Mouse (Mus musculus) olfactory bulb, adult 2 months (tissue): ENCODE measurements around the gene Elk4. TPM values are rescaled to one million over a fixed set of nuclear protein-coding genes. Genes with fewer than 3 reads are reported as not detected.

Source experiments
- H3K27ac ChIP-seq: fragments of 200-500 bp; 2 replicates; pipeline ENCODE4 v1.5.1; 2012; ENCODE audit warnings: low read depth, low read length; ENCODE audit not compliant: insufficient read depth
- H3K4me1 ChIP-seq: fragments of 200-500 bp; 2 replicates; pipeline ENCODE4 v1.6.1; 2012; ENCODE audit warnings: low read length; ENCODE audit not compliant: control insufficient read depth, insufficient read depth
- H3K4me3 ChIP-seq: fragments of 200-500 bp; 2 replicates; pipeline ENCODE4 v1.5.1; 2012; ENCODE audit warnings: mild to moderate bottlenecking, low read depth, low read length, moderate library complexity; ENCODE audit not compliant: insufficient read depth
- CTCF ChIP-seq: fragments of 200-500 bp; IDR thresholded peaks from 2 replicates; pipeline ENCODE4 v1.5.1; 2012; ENCODE audit warnings: low read depth, mild to moderate bottlenecking, low read length, moderate library complexity; ENCODE audit not compliant: insufficient read depth
- POLR2A ChIP-seq: fragments of 200-500 bp; IDR thresholded peaks from 2 replicates; pipeline ENCODE4 v1.6.1; 2012; ENCODE audit warnings: mild to moderate bottlenecking, low read depth, low read length, moderate library complexity; ENCODE audit not compliant: insufficient read depth
- WGBS: fragments of 180-500 bp; shearing (Covaris S2); methylation state at CpG from one replicate; pipeline ENCODE4 v1.1.7; 2018; 5-methylcytosine and 5-hydroxymethylcytosine counted together
- polyA plus RNA-seq: library from polyadenylated mRNA; stranded (reverse); fragments of >200 nt; gene quantifications from 2 replicates; pipeline ENCODE4 v1.2.4, GENCODE M21; 2012; ENCODE audit warnings: low replicate concordance; ENCODE audit not compliant: missing spikeins, insufficient read depth, insufficient read length

Elk4 gene
- polyA plus RNA-seq, 1 experiment, result not detected

- H3K4me1 ChIP-seq, result peaks cover 10% of the 10 kb centered on the region
- TF ChIP-seq POLR2A (no peak), CTCF (no peak)
- 91% methylated on average over 8 of the region's 8 CpGs for WGBS
- no peak overlapping the region for H3K4me3 ChIP-seq
- H3K27ac ChIP-seq, result no peak overlapping the region
Observed at GRCm38 (mm10) chr1:132069436-132069835, 62.0 kb downstream of the Elk4 start.

DNA sequence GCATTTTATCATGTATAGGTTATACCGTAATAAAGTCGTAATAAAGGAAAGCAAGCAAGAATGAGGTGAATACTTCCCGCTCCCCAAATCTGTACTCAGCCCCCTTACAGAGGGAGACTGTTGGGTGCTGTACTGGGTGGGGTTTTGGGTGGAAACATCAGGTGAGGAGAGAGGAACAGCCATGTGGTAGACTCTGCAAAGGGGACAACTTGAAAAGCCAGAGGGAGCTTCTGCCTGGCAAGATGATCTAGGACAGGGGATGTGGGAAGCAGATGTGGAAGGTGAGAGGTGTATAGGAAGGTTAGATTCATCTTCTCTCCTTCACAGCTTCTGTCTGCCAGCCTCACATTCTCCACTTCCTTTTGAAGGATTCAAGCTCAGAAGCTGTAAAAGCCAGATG, 63.3 kb downstream of the Elk4 start:
- WGBS, result 95% methylated on average over 3 of the region's 3 CpGs
- TF ChIP-seq CTCF (no peak), POLR2A (no peak)
- no peak overlapping the region for H3K4me3 ChIP-seq
- no peak overlapping the region for H3K27ac ChIP-seq
- H3K4me1 ChIP-seq, result peaks cover 10% of the 10 kb centered on the region

DNA sequence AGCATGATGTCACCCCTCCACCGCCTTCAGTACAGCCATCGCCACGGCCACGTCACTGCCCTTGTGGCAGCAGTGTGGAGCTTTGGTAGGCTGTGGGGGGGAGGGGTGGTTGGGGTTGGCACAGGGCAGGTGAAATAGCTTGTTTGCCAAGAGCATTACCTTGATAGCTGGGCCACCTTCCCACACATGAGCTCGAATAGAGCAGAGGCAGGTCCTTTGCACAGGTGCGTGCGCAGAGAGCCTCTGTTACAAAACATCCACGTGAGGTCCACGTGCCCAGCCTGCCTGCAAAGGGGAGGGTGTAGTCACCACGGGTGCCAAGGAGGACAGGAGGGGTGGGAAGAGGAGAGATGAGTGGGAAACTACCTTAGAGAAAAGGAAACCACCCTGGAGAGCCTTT, 68.2 kb downstream of the Elk4 start:
- Histone ChIP-seq H3K27ac (no peak overlapping the region), H3K4me1 (no peaks in the 10 kb centered on the region), H3K4me3 (no peak overlapping the region)
- WGBS, result 83% methylated on average over 10 of the region's 10 CpGs
- TF ChIP-seq POLR2A, result no peak
- no peak for TF ChIP-seq CTCF

GRCm38 (mm10) chr1:132078413-132078812, 71.0 kb downstream of the Elk4 start:
- H3K27ac ChIP-seq, result no peak overlapping the region
- 96% methylated on average over 2 of the region's 2 CpGs for WGBS
- no peaks in the 10 kb centered on the region for H3K4me1 ChIP-seq
- no peak overlapping the region for H3K4me3 ChIP-seq
- TF ChIP-seq POLR2A, result no peak
- TF ChIP-seq CTCF, result no peak

Other genes starting within 250 kb of the Elk4 start
- gene Pm20d1, start 210.2 kb upstream of the Elk4 start, polyA plus RNA-seq, result not detected in 2 replicates
- not detected in 2 replicates for gene Slc41a1, start 180.1 kb upstream of the Elk4 start, polyA plus RNA-seq
- not detected in 2 replicates for gene Rab29, start 140.4 kb upstream of the Elk4 start, polyA plus RNA-seq
- gene Nucks1, start 97.1 kb upstream of the Elk4 start, polyA plus RNA-seq, result 215 and 292 TPM in 2 replicates
- gene Slc45a3, start 44.6 kb upstream of the Elk4 start, polyA plus RNA-seq, result not detected in 2 replicates
- gene Mfsd4a, start 60.5 kb downstream of the Elk4 start, polyA plus RNA-seq, result not detected in 2 replicates
- gene Cdk18, start 132.1 kb downstream of the Elk4 start, polyA plus RNA-seq, result not detected in 2 replicates
- not detected in 2 replicates for gene Lemd1, start 183.8 kb downstream of the Elk4 start, polyA plus RNA-seq
- not detected in 2 replicates for gene AC124108.1, start 183.8 kb downstream of the Elk4 start, polyA plus RNA-seq
- gene Gm10188, start 222.2 kb downstream of the Elk4 start, polyA plus RNA-seq, result not detected in 2 replicates